Mouse (Mus musculus) CD8-positive naive resting alpha-beta T cell, adult 2 months (primary cell): Measurements from ENCODE around the gene Pi4ka.

Source experiments
- DNase-seq, 2 experiments: peaks; one replicate each; pipeline ENCODE4 v3.0.0; 2022; ENCODE audit warnings: low read depth in 2 of 2, low spot score in 2 of 2

Pi4ka gene

DNA sequence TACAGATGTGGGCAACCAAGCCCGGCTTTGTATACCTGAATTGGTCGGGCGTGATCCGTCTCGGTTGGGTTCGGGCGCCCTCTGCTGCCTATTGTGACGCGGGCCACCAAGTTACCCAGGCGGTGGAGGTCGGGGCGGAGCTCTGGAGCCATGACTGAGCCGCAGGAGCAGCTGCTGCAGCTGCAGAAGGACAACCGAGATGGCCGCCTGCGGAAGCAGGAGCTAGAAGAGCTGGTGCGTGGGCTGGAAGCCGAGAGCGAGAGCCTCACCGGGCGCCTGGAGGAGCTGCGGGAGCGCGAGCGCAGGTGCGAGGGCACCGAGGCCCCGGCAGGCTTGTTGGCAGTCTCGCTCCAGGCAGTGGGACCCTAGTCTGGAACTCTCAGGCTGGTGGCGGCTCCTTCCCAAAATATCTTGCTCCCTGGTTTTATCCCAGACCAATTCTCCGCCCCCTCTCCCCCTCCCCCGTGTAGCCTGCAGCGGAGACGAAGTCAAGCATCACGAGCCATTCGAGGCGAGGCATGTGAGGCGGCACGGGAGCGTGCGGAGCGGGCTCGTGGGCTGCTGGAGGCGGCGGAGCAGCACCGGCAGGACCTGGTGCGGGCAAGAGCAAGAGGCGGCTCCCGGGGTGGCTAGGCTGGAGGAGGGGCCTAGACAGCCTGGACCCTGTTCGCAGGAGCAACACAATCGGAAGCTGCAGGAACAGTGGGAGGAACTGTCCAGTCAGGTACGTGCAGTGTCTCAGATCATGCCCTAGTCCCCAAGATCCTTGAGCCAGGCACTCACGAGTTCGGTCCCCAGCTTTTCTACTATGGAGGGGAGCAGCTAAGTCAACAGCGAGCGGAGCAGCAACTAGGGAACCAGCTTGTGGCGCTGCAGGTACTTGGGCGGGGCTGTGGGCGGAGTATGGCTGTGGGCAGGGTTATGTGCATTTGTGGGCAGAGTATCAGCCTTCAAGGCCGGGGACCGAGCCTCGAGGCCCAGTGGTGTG lies 129.7 kb downstream of the Pi4ka start:
- DNase-seq: peak; percentile 91 to 95

DNA sequence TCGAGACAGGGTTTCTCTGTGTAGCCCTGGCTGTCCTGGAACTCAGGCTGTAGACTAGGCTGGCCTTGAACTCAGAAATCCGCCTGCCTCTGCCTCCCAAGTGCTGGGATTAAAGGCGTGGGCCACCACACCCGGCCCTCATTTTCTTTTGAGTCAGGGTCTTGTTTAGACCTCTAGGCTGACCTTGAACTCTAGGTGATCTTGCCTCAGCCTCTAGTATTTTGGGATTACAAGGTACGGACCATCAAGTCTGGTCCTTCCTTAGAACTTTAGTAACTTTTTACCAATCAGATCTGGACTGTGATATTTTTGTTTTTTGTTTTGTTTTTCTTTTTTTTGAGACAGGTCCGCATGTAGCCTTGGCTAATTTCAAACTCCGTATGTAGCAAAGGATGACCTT lies 130.4 kb downstream of the Pi4ka start, which contains the start of gene Tmem191c:
Tmem191c (plus strand) TSS at position 357 of the 400 bp plus-strand sequence.
- DNase-seq: no peak

DNA sequence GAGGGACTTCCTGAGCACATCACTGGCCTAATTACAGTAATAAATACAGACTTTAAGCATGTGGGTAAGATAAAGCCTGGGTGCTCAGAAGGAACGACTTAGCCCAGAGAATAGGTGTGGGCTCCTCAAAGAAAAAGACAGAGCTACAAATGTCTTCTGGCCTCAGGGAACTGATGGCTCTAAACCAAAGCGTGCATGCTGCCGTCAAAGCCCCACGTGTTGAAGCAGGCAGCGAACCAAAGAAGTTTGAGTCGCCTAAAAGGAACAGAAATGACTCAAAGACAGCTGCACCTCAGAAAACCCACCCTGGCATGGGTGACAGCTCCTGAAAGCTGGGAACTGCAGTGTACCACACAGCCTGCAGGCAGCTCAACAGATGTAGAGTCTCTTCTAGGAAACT lies 134.3 kb downstream of the Pi4ka start:
- no peak for DNase-seq

DNA sequence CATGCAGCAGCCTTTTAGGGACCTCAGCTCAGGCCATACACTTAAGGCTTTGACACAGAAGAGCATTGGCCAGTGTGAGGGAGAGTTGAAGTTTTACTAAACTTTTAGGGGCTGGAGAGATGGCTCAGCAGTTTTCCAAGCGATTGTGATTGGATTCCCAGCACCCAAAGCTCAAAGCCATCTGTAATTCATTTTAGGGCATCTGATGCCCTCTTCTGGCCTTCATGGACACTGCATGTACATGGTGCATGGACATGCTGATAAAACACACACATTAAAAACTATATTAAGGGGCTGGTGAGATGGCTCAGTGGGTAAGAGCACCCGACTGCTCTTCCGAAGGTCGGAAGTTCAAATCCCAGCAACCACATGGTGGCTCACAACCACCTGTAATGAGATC lies 135.0 kb downstream of the Pi4ka start:
- DNase-seq: peak; percentile 28 to 54

DNA sequence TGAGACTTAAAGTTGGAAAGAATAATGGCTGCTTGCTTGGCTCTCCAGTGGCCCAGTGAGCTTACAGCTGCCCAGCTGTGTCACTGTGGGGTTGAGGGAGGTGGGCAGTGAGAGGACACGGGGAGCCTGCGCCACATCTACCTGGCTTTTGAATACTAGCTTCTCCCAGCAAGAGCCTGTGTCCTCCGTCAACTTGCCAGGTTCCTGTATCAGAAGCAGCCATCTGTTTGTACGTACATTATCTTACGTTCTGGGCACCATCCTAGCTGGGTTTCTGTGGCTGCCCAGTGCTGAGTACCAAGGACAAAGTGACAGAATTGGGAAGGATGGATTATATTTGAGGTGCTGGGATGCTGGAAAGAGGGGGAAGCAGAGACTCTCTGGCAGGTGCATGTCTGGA lies 136.2 kb downstream of the Pi4ka start:
- DNase-seq: no peak

DNA sequence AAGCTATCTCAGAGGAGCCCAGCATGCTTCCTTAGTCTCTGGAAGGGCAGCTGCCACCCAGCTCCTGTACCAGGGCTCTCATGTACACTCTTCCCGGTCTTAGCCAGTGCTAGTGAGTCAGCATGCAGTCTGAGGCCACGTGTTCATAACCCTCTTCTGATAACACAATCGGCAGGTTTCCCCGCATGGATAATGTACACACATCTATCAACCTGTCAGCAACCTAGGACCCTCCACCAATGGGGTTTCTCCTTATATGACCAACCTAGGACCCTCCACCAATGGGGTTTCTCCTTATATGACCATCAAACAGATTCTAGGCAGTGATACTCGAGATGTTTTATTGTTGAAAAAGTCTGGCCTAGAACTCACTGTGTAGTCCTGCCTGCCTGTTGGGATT lies 138.2 kb downstream of the Pi4ka start:
- DNase-seq: no peak

DNA sequence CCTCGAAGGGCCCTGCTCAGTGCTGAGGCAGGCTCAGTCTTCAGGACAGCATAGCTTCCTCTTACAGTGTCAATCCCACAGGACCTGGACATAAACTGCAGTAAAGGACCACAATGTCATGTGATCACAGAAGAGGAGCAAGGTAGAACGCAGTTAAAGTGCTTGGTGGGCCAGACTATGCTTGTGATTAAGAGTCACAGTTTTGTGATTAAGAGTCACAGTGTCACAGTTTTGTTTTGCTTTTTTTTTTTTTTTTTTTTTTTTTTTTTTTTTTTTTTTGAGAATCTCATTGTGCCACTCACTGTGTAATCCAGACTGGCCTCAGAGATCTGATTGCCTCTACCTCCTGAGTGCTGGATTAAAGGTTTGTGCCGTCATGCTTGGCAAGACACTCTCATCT lies 140.0 kb downstream of the Pi4ka start:
- no peak for DNase-seq

DNA sequence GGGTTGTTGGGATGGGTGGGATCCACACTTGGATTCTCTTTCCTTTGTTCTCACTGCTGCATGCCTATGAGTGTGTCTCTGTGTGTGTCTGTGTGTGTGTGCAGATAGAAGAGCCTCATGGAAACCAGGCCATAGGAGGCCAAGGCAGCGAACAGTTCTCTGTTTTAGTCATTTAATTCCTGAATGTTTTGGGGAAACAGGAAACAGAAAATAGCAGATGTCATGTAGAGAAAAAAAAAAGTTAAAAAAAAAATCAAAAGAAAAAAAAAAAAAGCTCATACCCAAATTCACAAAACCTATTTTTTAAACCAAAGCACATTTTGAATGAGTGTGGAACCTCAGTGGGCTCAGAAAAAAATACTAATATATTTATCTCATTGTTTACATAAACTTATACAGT lies 144.8 kb downstream of the Pi4ka start:
- no peak for DNase-seq

DNA sequence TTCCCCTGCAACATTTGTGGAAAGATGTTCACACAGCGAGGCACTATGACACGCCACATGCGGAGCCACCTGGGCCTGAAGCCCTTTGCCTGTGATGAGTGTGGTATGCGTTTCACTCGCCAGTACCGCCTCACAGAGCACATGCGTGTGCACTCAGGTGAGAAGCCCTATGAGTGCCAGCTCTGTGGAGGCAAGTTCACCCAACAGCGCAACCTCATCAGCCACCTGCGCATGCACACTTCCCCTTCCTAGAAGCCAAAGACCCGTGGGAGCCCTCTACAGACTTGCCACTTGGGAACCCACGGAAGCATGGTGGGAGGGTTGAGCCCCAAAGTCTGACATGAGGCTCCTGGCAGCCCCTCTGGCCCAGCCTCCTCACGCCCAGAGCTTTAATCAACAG lies 147.2 kb downstream of the Pi4ka start:
- no peak for DNase-seq

DNA sequence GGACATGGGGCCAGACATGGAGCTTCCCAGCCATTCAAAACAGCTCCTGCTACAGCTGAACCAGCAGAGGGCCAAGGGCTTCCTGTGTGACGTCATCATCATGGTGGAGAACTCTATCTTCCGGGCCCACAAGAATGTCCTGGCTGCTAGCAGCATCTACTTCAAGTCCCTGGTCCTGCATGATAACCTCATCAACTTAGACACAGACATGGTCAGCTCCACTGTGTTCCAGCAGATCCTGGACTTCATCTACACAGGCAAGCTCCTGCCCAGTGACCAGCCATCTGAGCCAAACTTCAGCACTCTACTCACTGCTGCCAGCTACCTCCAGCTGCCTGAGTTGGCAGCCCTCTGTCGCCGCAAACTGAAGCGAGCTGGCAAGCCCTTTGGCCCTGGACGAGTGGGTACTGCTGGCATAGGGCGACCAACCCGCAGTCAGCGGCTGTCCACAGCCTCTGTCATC lies 148.7 kb downstream of the Pi4ka start:
- no peak for DNase-seq

DNA sequence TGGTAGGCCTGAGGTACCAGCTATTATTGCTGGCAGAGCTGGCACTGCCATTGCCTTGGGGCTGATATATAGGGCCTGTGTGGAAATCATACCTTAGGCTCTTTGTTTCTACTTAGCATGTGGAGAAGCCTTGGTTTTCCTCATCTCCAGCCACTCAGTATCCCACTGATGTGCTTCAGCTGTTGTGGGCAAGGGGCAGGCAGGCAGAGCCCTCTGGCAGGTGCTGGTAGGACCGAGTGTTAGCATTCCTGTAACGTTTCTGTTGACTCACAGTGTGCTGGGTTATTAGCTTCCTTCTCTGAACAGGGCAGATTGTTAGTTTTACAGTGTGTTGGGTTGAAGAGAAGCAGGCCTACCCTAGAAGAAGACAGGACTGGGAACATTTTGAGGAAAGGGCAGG lies 150.8 kb downstream of the Pi4ka start:
- no peak for DNase-seq

DNA sequence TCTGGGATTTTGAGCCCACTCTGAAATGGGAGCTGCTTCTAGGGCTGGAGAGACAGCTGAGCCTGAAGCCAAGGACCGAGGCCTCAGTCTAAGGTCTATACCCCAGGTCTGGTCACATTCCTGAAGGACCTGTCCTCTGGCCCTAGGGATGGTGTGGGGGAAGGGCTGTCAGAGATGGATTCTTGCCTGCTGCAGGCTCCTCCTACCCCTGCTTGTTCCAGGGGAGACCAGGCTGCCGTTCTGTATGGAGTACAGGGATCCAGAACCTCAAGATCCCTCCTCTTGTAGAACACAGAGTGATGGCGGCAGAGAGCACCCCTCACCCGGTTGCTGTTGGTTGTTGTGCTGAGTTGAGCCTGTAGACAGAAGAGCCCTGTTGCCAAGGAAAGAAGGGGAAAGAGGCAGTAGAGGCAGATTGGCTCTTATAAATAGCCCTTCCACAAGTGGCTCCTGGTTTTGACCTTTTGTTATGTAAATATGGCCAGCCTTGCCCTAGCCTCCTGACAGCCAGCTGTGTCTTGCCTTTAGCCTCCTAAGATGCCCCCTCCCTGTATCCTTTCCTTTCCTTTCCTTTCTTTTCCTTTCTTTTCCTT lies 152.0 kb downstream of the Pi4ka start:
- no peak for DNase-seq

DNA sequence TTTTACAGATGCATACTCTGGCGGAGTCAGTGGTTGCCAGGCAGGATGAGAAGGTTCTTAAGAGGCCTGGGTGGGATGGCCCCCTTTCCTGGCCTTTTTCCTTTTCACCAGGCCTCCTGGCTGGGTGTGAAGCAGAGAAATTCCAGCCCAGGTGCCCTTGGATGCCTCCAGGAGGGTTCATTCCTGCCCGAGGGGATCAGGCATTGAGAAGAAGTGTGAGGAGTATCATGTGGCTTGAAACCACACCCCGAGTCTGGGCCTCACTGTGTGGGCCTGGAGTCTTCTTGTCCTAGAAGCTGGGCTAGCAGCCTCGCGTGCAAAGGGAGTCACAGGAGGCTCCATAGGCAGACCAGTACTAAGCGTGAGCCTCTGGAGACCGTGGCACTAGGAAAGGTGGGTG lies 153.3 kb downstream of the Pi4ka start:
- DNase-seq: no peak

DNA sequence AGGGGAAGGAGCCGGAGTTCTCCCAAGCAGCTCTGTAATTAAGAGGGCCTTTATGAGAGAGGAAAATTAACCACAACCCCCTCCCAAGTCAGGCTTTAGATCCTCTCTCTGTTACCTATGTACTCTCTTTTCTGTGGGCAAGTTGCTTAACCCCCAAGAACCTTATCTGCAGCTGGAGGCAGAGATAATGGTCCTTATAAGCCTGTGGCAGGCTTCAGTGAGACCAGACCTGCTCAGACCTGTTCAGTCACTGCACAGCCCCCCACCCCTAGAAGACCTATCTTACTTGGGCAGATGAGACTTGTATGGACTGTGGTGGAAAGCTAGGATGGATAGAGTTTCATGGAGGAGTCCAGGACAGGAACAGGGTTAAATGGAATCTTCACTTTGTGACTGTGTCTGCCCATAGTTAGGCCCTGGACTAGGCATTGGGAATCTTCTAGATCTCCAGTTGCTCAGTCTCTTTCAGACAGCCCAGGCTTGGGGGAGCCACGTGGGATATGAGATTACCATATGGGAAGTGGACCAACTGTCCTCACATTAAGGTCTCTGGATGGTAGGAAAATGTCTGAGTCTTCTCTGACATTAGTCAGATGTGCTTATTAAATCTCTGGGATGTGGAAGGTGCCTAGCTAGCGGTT lies 153.9 kb downstream of the Pi4ka start:
- no peak for DNase-seq

DNA sequence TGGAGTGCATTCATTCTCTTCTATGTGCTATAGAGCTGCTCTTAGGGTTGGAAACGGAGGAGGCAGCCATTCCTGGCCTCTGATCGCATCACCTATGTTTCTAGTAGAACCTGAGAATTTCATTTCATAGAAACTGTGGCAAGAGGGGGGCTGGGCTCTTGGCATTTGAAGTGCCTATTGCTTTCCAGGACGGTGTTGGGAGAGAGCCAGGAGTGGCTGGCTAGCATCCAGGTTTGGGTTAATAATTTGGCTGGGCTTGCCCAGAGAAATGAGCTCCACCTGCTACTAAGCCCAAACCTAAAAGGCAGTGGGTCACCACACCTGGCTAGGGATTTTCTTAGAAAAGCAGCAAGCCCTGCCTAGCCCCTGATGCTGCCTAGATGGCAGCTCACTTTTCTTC lies 154.6 kb downstream of the Pi4ka start:
- DNase-seq: no peak

DNA sequence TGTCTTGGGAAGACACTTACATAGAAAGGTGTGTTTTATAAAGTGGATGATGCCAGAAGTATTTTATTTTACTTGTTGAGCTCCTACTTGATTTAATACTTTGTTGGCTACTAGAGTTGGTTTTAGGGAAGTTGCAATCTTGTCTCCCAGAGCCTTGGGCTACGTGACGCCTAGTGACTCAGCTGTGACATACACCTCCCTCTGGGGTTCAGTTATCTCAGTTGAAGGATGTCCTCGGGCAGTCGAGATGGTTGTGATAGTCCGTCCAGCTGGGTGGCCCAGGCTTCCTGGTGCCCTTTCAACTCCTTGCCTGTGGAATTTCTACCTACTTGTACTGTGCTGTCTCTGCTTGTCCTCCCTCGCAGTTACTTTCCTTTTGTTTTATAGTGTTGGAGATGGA lies 157.0 kb downstream of the Pi4ka start:
- DNase-seq: no peak

DNA sequence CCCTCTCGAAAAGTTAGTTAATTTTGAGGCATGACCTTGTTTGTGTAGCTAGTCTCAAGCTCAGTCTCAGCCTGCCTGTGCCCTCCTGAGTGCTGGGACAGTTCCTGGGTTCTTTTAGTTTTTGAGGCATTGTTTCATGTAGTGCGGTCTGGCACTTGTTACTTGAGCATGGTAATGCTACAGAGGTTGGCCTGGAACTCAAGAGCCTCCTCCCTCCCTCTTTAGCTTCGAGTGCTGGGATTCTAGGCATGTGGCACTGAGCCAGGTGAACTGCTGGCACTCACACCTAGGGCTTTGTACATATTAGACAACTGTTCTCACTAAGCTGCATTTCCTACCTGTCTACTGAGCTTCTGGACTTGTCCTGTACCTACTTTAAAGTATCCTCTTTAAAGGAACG lies 158.4 kb downstream of the Pi4ka start:
- no peak for DNase-seq

DNA sequence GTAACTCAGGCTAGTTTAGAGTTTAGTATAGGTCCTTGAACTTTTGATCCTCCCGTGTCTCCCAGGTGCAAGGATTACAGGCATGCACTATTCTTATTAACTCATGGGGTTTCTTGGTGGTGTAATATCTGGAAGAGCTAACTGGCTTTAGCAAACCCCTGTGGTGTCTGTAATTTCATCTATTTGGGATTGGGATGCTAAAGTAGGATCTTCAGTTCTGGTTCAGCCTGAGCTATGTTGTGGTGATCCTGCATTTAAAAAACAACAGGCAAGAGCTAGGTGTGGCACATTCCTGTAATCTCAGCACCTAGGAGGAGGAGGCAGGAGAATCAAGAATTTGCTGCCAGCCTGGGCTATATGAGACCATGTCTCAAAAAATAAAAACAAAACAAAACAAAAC lies 161.1 kb downstream of the Pi4ka start:
- DNase-seq: no peak

DNA sequence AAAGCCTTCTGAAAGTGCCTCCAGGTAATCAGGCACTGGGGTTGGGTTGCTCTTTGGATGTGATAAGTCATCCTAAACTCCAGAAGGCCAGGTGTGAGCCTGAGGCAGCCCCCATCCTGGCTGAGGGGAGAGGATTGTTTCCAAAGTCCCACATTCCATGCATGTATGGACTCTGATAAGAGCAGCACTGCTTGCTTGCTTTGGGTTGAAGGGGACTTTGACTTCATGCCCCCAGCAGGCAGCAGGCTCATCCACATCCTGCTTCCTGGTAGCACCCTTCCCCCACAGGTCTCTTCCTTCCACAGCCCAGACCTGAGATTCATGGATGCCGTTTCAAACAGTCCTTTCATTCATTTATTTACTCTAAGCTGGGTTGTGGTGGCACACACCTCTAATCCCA lies 162.4 kb downstream of the Pi4ka start:
- no peak for DNase-seq

DNA sequence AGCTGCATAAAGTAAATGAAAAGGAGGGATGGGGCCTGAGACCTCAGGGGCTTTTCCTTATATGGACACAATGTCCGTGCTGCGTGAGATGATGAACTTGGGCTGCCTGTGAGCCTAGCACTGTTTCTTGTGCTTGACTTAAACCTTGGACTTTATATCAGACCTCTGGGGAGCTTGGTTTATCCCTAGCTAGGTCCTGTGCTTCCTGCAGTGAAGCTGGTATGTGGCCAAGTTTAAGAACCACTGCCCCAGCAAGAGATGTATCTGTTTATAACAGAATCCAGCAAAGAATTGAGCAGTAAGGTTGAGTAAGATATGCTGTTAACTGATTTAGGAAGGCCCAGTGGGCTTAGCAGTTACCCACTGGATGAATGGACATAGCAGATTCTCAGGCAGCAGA lies 166.7 kb downstream of the Pi4ka start:
- DNase-seq: no peak

DNA sequence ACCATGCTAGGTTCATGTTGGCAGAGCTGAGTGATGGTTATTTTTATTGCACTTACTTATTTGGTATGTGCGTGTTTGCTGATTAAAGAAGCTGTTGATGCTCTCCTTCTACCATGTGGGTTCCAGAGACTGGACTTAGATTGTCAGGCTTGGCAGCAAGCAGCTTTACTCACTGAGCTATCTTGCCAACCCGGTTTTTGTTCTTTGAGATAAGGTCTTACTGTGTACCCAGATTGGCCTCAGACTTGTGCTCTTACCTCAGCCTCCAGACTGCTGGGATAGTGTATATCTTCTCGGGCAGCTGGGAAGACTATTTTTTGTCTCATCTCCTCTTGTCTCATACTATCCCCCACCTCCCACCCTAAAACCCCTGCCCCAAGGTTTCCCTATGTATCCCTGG lies 168.5 kb downstream of the Pi4ka start:
- DNase-seq: no peak
